Mouse (Mus musculus): Measurements from ENCODE around the gene Olfr324. TPM values are rescaled to one million over a fixed set of nuclear protein-coding genes. Genes with fewer than 3 reads are reported as not detected.
A peak's percentile ranks its signal among the peaks of the same experiment; 100 is the strongest.

Olfr324 gene
- polyA plus RNA-seq, 1 experiment = not detected

DNA sequence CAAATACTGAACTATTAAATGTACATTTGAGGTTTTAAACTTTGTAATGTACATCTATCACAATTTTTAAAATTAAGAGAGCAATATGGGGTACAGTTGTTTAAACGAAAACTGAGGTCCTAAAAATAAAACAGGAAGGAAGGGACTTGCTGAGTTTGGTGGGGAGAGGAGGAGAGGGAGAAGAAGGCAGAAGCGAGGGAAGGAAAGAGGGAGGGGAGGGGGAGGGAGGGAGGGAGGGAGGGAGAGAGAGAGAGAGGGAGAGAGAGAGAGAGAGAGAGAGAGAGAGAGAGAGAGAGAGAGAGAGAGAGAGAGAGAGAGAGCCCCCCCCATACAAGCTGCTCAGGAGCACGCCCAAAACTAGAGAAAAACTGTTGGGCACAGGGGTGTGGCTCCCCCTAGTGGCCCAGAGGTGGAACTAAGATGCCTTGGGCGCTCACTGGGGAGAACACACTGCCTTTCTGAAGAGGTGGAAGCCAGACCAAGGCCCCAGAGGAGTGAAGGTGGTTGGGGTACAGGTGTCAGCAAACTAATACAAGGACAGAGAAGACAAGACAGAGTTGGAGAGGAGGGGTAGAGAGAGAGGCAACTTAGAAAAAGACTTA is 41.6 kb downstream of the Olfr324 start:
- Histone ChIP-seq H3K36me3 (ENCODE audit: control insufficient read depth, insufficient read depth) (no peaks in the 10 kb centered on the region), H3K4me3 (no peak overlapping the region), H3K79me2 (ENCODE audit: control insufficient read depth, insufficient read depth) (no peaks in the 10 kb centered on the region), H3ac (ENCODE audit: control insufficient read depth, insufficient read length) (no peak overlapping the region), H3K4me2 (ENCODE audit: low read depth) (peak overlapping the region; percentile 32), H3K27me3 (ENCODE audit: control insufficient read depth, insufficient read depth, insufficient read length) (peaks cover 6% of the 10 kb centered on the region)
- TF ChIP-seq MYOD1 (IDR thresholded peaks at IDR 0.05; ENCODE audit: control insufficient read depth in 1 of 3, insufficient read length in 2 of 3, low read depth in 2 of 3) (no peak), POLR2A (IDR thresholded peaks at IDR 0.05; ENCODE audit: insufficient read length, low read depth) (no peak), REST (IDR thresholded peaks at IDR 0.05; ENCODE audit: insufficient read depth, insufficient read length) (no peak), SRF (IDR thresholded peaks at IDR 0.05; ENCODE audit: control insufficient read depth, insufficient read length, low read depth) (no peak), POLR2AphosphoS2 (IDR thresholded peaks at IDR 0.05; ENCODE audit: insufficient read length, low read depth) (no peak), TCF12 (IDR thresholded peaks at IDR 0.05; ENCODE audit: insufficient read depth, poor library complexity, severe bottlenecking) (no peak)

DNA sequence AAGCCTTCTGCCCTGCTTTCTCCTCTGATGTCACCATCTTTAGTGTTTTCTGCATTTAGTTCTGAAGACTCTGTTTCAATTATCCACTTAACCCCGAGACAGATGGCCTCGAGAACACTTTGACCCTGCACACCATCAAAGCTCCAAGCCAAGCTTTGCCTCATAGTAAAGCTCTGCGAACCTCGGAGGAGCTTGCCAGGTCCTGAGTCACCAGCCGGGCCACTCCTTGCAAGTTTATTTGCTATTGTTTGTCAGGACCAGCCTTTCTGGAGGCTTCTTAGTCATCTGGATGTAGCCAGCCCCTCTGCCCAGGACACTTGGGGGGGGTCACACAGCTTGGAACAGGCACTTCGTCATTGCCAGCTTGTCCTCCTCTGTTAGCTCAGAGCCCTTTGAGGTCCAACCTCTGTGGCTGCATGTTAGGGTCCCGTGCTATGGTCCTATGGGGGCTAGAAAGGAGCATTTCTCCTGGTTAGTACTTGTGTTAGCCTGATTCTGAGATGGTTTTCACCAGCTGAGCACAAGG is 43.3 kb downstream of the Olfr324 start:
- Histone ChIP-seq H3K79me2 (ENCODE audit: control insufficient read depth, insufficient read depth) (no peaks in the 10 kb centered on the region), H3K36me3 (ENCODE audit: control insufficient read depth, insufficient read depth) (no peaks in the 10 kb centered on the region), H3ac (ENCODE audit: control insufficient read depth, insufficient read length) (no peak overlapping the region), H3K4me2 (ENCODE audit: low read depth) (no peak overlapping the region), H3K4me3 (no peak overlapping the region), H3K27me3 (ENCODE audit: control insufficient read depth, insufficient read depth, insufficient read length) (peaks cover 6% of the 10 kb centered on the region)
- TF ChIP-seq TCF12 (IDR thresholded peaks at IDR 0.05; ENCODE audit: insufficient read depth, poor library complexity, severe bottlenecking) (no peak), E2F4 (IDR thresholded peaks at IDR 0.05; ENCODE audit: insufficient read depth) (no peak), MAX (IDR thresholded peaks at IDR 0.05; ENCODE audit: low read depth) (no peak), TCF3 (IDR thresholded peaks at IDR 0.05; ENCODE audit: insufficient read length, low read depth) (no peak), MYOG (IDR thresholded peaks at IDR 0.05; ENCODE audit: control insufficient read depth in 1 of 3, insufficient read depth in 1 of 3, insufficient read length in 2 of 3, low read depth in 2 of 3) (no peak), POLR2AphosphoS2 (IDR thresholded peaks at IDR 0.05; ENCODE audit: insufficient read length, low read depth) (no peak)

DNA sequence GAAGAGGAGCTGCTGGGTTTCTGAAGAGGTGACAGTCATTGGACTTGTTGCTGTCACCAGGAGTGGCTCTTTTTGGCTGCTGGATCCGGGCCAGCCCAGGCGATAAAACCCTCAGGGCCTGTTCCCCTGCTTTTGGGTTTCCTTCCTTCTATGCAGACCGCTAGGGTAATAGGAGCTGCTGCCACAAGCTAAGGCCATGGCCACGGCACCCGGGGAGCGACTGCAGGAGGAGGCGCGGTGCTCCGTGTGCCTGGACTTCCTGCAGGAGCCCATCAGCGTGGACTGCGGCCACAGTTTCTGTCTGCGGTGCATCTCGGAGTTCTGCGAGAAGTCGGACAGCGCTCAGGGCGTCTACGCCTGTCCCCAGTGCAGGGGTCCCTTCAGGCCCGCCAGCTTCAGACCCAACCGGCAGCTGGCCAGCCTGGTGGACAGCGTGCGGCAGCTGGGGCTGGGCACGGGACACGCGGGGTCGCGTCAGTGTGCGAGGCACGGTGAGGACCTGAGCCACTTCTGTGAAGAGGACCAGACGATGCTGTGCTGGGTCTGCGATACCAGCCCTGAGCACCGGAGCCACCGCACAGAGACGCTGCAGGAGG is 45.5 kb downstream of the Olfr324 start, which contains the start of gene Trim58:
Gene Trim58 (plus strand): TSS at position 194 of the 596 bp plus-strand sequence.
- H3K79me2 ChIP-seq (ENCODE audit: control insufficient read depth, insufficient read depth) = no peaks in the 10 kb centered on the region
- peaks cover 6% of the 10 kb centered on the region for H3K27me3 ChIP-seq (ENCODE audit: control insufficient read depth, insufficient read depth, insufficient read length)
- no peaks in the 10 kb centered on the region for H3K36me3 ChIP-seq (ENCODE audit: control insufficient read depth, insufficient read depth)
- H3ac ChIP-seq (ENCODE audit: control insufficient read depth, insufficient read length) = no peak within 1 kb of the TSS
- H3K4me3 ChIP-seq = no peak within 1 kb of the TSS
- no peak within 1 kb of the TSS for H3K4me2 ChIP-seq (ENCODE audit: low read depth)
- TF ChIP-seq MYOG (IDR thresholded peaks at IDR 0.05; ENCODE audit: control insufficient read depth in 1 of 3, insufficient read depth in 1 of 3, insufficient read length in 2 of 3, low read depth in 2 of 3) (no peak), TCF12 (IDR thresholded peaks at IDR 0.05; ENCODE audit: insufficient read depth, poor library complexity, severe bottlenecking) (no peak), TCF3 (IDR thresholded peaks at IDR 0.05; ENCODE audit: insufficient read length, low read depth) (no peak), MAX (IDR thresholded peaks at IDR 0.05; ENCODE audit: low read depth) (no peak), REST (IDR thresholded peaks at IDR 0.05; ENCODE audit: insufficient read depth, insufficient read length) (no peak), POLR2A (IDR thresholded peaks at IDR 0.05; ENCODE audit: insufficient read length, low read depth) (no peak), MYOD1 (IDR thresholded peaks at IDR 0.05; ENCODE audit: control insufficient read depth in 1 of 3, insufficient read length in 2 of 3, low read depth in 2 of 3) (no peak), CEBPB (IDR thresholded peaks at IDR 0.05; ENCODE audit: insufficient read depth, poor library complexity, severe bottlenecking) (no peak), SRF (IDR thresholded peaks at IDR 0.05; ENCODE audit: control insufficient read depth, insufficient read length, low read depth) (no peak), USF1 (IDR thresholded peaks at IDR 0.05; ENCODE audit: low read depth) (no peak), POLR2AphosphoS2 (IDR thresholded peaks at IDR 0.05; ENCODE audit: insufficient read length, low read depth) (no peak), E2F4 (IDR thresholded peaks at IDR 0.05; ENCODE audit: insufficient read depth) (no peak)

DNA sequence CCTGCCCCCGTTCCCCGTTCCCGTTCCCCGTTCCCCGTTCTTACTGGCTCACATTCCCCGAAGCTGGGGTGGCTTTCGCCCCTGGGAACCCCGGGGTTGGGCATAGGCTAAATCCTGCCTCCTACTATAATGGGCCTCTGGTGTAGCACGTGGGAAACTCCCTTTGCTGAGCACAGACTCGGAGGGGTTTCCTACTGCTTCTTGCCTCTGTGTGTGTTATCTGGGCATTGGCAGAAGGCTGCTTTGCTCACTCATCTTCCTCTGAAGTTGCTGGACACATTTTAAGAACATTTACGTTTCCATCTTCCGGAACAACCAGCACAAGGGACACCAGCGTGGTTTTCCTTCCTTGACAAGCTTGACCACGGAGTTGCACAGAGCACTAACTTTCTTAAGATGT is 46.1 kb downstream of the Olfr324 start:
- Histone ChIP-seq H3K27me3 (ENCODE audit: control insufficient read depth, insufficient read depth, insufficient read length) (peaks cover 13% of the 10 kb centered on the region), H3K79me2 (ENCODE audit: control insufficient read depth, insufficient read depth) (no peaks in the 10 kb centered on the region), H3K36me3 (ENCODE audit: control insufficient read depth, insufficient read depth) (no peaks in the 10 kb centered on the region), H3ac (ENCODE audit: control insufficient read depth, insufficient read length) (no peak overlapping the region), H3K4me2 (ENCODE audit: low read depth) (no peak overlapping the region), H3K4me3 (no peak overlapping the region)
- TF ChIP-seq MAX (IDR thresholded peaks at IDR 0.05; ENCODE audit: low read depth) (no peak), CEBPB (IDR thresholded peaks at IDR 0.05; ENCODE audit: insufficient read depth, poor library complexity, severe bottlenecking) (no peak), TCF12 (IDR thresholded peaks at IDR 0.05; ENCODE audit: insufficient read depth, poor library complexity, severe bottlenecking) (no peak), MYOG (IDR thresholded peaks at IDR 0.05; ENCODE audit: control insufficient read depth in 1 of 3, insufficient read depth in 1 of 3, insufficient read length in 2 of 3, low read depth in 2 of 3) (no peak), POLR2AphosphoS2 (IDR thresholded peaks at IDR 0.05; ENCODE audit: insufficient read length, low read depth) (no peak), TCF3 (IDR thresholded peaks at IDR 0.05; ENCODE audit: insufficient read length, low read depth) (no peak), MYOD1 (IDR thresholded peaks at IDR 0.05; ENCODE audit: control insufficient read depth in 1 of 3, insufficient read length in 2 of 3, low read depth in 2 of 3) (no peak), USF1 (IDR thresholded peaks at IDR 0.05; ENCODE audit: low read depth) (no peak), POLR2A (IDR thresholded peaks at IDR 0.05; ENCODE audit: insufficient read length, low read depth) (no peak)
